Mouse (Mus musculus) urinary bladder, adult 18-20 months (tissue): ENCODE data around the gene Nup155.
"Not testable (repeated sequence)": the region's sequence is repeated elsewhere in the genome, so short reads cannot be mapped to it uniquely, and the experiment has no call there.

ENCODE experiments used
- DNase-seq, 2 experiments: peaks; one replicate each; pipeline ENCODE4 v3.0.0; 2022; ENCODE audit warnings: low spot score in 2 of 2, mixed read lengths in 2 of 2

Gene Nup155

DNA sequence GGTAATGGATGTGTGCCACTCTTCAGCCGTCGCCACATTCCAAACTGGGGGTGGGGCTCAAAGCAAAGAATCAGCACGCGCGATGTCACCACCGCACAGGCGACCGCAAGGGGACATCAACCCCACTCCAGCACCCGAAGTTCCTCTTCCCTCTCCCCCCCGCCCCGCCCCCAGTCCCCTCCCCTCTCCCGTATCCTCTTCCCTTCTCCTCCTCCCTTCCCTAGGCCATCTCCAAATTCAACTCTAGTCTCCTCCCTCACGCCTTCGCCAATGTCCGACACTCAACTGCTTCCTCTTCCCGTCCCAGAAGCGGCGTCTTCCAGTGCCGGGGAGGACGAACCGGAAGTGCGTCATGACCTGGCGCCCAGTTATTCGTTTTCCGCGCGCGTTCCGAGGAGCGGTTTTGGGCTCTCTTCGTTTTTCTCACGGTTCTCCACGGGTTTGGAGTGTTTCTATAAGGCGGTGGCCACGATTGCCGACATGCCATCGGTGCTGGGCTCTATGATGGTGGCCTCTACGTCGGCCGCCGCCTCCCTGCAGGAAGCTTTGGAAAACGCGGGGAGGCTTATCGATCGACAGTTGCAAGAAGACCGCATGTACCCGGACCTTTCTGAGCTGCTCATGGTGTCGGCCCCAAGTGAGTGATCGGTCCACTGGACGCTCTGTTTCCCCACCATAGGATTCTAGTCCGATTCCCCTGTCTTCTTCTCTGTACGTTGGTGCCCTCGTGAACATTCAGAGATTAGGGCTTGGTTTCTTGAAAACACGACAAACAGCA, at the start of gene Nup155:
Gene Nup155, plus strand, starts transcription at position 308 of the 778 bp plus-strand sequence.
- peak; percentile 83 to 88 for DNase-seq

DNA sequence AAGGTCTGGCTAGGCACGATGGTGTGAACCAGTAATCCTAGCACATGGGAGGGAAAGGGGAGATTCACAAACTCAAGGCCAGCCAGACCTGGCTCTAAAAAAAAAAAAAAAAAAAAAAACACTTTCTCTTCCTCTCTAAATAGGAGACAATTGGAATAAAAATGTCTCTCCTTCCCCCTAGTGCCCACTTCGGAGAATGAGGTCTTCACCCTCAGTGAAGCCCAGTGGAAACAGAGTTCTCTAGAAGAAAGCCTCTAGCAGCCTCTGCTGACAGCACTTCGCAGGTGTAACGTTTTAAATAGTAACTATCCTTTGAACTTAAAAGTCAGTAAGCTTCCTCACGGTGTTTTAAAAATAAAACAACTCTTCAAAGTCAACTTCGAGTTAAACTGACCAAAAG, 43.9 kb upstream of the Nup155 start:
- no peak for DNase-seq

DNA sequence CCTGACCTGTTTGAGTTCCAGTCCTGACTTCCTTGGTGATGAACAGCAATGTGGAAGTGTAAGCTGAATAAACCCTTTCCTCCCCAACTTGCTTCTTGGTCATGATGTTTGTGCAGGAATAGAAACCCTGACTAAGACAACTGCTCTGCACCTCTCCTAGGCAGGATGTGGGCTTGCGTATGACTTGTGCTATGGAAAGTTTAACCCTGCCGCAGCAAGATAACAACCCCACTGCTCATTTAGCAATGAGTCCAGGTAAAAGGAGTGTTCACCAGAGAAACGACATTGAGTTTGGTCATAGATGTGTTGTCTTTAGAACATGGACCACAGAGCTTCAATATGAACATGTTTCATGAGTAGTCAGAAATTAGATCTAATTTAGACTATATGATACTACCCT, 35.9 kb upstream of the Nup155 start:
- DNase-seq, result not testable (repeated sequence)

DNA sequence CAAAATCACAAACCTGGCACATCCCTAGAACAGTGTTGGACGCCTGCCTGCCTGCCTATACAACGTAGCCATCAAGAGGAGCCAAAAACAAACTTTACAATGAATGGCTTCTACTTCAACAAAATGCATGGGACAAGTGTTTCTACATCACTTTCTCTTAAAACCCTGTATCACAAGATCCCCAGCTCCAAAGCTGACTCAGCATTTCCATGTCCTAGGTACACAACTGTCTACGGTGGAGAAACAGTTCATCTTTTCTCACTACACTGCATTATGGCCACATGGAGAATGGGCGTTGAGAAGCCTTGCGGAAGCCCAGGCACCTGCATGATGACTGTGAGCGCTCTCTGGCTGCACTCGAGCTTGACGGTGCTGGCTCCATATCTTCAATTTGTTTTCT, 26.9 kb upstream of the Nup155 start:
- no peak for DNase-seq

DNA sequence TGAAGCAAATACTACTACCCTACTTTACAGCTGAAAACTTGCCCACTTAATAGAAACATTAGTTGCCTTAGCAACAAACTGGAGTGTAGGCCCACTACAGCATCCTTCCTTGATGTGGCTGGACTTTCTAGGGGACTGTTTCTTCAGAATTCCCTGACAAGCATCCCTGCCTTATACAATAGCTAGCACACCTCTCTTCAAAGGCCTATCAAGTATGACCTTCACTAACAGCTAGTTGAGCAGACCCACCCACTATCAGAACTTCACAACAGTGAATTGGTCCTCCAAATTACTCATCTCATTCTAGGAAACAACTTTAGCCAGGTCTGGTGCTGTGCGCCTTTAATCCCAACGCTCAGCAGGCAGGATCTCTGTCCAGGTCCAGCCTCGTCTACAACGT, 21.8 kb upstream of the Nup155 start:
- no peak for DNase-seq

DNA sequence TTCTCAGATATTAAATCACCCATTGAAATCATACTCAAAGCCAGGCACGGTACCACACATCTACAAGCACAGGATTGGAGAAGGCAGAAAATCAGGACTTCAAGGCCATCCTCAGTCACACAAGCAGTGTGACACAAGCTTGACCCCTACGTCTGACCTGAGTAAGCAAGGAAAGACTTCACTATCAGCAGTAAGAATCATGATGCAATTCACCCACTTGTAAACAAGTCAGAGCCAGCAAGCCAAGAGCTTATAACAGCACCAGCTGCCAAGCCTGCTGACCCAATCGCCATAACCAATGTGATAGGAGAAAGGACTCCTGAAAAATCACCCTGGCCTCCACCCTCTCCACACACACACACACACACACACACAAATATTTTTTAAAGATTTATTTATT, 20.4 kb upstream of the Nup155 start:
- DNase-seq, result no peak

DNA sequence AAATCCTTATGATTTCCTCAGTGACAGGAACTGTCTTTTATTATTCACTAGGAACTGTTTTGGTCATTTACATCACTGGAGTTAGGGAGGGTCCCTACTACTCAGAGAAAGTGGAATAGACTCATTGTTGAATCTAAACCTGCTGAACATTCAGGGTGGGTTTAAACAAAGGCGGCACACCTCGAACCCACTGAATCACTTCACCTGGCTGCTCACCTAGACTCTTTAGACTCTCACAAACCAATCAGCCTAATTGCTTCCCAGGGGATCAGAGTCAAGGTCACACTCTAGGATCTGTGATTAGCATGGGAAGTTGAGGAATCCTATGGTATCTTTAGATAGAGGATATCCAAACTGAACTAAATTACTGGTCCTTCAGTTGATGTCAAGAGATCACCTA, 18.4 kb upstream of the Nup155 start:
- no peak for DNase-seq

DNA sequence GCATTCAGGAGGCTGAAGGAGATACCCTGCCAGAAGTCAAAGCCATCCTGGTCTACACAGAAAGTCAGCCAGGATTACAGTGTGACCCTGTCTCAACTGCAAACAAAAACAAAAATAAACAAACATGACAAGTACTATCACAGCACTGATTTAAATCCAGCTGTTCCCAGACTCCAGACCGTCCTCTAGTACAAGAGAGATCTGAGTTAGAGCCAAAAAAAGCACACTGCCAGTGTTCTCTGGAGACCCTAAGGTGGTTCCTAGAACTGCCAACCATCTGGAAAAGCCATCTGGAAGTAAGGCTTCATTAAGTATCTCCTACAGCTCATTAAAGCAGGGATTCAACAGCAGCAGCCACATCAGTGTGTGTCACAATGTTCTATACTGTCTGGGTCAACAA, 16.4 kb upstream of the Nup155 start:
- not testable (repeated sequence) for DNase-seq

DNA sequence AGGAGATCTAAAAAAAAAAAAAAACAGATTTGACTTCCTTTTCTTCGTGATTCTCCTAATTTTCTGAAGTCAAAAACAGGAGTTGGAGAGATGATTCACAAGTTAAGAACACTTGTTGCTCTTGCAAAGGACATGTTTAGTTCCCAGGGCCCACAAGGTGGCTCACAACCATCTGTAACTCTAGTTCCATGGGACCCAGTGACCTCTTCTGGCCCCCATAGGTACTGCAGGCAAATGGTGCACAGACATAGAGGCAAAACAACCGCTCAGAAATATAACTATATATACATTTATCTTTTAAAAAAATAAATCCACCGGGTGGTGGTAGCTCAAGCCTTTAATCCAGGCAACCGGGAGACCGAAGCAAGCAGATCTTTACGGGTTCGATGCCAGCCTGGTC, 11.2 kb upstream of the Nup155 start:
- DNase-seq, result peak in 1 of 2 experiments; percentile 12

DNA sequence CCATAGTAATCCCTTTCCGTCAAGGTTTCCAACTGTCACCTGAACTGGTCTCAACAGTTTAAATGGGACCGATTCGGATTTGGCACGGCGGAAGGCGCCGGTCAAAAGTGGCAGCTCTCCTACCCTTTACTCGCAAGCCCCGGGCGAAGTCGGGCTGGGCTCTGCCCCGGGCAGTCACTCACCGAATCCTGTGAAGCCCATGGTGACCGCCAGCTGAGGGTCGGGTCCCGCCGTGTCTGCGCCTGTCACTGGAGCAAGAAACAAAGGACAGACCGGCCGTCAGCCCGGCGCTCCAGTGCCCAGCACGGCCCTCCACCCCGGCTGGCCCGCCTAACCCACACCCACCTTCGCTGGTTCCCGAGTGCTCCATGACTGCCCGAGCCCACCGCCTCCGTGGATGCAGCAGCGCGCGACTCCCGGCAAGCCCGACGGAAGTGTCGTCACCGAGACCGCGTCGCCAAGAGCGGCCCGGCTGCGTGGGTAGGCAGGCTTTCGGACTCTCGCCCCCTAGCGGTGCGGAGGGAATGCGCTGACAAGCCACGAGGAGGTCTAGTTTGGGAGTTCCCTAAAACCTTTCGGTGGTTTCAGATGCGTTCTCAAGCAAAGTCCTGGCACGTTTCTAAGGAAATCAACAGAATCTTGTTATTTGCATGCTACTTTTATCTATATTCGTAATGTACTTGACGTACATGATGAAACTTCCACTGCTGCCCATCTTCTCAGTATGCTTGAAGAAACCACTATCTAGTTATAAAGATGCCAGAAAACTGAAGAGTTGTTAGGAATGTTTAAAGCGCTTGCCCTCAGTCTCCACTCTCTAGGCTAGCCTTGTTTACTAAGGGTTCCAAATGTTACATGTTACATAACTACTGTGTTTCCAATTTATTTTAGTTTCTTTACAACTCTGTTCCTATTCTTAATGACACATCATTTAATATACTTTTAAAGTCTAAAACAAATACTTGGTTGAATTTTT, 10.0 kb upstream of the Nup155 start, which contains the start of gene Wdr70:
Gene Wdr70, minus strand, starts transcription at position 436 of the 976 bp plus-strand sequence.
- peak; percentile 93 to 99 for DNase-seq

DNA sequence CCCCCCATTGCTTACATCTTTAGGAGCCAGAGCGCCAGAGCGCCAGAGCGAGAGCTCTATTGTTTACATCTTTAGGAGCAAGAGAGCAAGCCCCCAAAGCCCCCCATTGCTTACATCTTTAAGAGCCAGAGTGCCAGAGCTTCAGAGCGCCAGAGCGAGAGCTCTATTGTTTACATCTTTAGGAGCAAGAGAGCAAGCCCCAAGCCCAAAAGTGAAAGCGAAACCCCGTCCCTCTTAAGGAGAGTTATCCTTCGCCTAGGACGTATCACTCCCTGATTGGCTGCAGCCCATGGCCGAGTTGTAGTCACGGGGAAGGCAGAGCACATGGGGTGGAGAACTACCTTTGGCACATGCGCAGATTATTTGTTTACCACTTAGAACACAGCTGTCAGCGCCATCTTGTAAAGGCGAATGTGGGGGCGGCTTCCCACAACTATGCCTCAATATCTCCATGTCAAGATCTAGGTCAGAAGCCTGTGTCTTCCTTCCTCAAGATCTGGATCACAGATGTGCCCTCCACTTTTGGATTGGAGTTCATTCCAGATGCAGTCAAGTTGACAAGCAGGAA, 7.0 kb upstream of the Nup155 start:
- not testable (repeated sequence) for DNase-seq

DNA sequence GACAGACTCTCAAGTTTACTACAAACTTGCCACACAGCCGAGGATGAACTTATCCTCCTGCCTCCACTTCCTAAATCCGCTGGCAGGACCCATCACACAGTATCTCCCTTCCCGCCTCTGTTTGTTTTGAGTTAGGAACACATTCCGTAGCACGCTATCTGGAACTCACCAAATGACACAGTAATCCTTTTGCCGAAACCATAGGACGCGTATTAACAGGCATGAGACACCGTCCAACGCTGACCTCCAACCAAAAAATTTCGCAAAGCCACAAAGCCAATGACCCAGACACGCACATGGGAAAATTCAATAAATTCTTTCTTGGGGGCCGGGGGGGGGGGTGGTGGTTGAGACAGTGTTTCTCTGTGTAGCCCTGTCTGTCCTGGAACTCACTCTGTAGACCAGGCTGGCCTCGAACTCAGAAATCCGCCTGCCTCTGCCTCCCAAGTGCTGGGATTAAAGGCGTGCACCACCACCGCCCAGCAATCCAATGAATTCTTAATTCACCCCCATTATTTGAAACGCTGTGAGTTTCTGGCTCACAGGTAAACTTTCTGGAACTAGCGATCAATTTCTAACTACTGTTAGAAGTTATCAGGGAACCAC, 610 bp upstream of the Nup155 start:
- no peak for DNase-seq

DNA sequence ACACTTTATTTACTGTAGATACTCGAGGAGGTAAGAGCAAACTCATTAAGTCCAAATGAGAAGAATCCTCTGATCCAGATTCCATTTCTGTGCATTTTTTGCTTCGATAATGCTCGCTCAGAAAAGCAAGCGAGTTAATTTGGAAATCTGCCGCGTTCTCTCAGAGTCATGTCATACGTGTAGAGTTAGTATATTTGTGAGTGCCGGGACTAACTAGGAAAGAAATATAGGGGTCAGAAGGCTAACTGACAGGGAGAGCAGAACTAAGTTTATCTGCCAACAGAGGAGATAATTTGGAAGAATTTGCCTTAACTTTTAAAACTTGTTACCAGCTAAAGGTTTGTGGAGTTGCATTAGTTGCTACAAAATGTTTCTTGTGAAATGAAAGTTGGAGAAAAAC, 709 bp downstream of the Nup155 start:
- no peak for DNase-seq

DNA sequence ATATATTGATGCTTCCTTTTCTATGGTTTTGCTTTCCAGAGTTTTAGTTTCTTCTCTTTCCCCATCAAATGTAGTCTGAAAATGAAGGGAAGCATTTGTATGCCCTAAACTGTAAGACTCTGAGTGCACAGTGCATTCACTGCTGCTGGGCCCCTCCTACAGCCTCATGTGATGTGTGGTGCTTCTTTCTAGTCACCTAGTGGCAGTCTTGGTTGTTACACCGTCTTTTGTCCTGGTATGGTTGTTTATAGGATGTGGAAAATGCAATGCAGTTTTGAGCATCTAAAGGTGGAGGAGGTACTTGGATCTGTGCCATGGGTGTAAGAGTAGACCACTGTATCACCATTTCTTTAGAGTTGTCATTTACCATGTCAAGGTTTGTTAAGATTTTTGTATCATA, 20.2 kb downstream of the Nup155 start:
- DNase-seq, result no peak

DNA sequence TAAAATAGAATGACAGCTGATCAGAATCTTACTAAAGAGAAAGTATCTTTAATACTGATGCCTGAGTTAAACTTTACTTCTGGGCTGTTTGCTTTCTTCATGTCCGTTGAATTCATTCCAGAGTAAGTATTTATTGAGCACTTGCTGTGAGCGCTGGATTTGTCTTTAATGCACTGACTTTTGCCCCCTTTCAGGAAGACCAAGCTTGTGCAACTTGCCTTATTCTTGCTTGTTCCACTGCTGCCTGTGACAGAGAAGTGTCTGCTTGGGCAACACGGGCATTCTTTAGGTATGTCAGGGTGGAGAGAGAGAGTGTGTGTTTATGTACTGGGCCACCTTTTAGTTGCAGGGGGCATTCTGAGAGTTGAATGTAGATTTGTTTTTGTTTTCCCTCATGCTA, 22.2 kb downstream of the Nup155 start:
- DNase-seq, result no peak

DNA sequence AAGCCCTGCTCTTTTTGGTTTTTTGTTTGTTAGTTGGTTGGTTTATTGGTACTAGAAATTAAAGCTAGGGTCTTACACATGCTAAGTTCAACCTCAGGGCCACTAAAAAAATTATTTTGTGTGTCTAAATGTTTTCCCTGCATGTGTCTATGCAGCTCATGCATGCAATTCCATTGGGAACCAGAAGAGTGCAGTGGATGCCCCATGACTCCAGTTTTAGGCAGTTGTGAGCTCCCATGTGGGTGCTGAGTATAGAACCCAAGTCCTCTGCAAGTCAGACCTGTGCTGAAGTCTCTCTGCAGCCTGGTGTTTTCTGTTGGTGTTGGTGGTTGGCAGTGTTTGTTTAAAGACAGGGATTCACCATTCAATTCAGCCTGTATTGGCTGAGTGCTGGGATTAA, 22.7 kb downstream of the Nup155 start:
- no peak for DNase-seq

DNA sequence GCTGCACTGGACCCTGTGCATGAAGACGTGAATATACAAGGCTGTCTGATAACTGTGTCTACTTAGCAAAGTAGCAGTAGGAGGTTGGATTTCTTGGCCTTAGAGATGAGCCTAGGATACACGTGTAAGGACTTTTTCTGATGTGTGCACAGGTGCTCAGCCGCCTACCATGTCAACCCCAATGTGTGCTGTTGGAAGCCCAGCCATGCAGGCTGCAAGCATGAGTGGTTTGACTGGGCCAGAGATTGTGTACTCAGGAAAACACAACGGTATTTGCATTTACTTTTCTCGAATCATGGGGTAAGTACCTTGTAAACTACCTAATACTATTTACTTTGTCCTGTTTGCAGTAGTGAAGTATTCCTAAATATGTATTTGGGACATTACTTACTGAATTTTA, 26.5 kb downstream of the Nup155 start:
- no peak for DNase-seq

DNA sequence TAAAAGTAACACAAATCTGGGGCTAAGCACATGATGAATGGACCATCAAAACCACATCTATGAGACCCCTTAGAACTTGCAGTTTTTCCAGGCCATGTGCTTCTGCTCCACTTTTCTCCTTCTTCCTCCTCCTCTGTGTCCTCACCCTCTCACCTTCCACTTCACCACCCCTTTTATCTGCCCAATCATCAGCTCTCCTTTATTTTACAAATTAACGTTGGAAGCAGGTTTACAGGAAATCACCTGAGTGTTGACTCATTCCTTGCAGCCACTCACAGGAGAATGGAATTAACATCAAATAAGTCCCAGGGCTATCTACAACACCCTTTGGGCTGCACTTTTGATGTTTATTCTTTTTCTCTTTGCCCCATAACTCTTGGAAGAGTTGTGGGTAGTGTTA, 52.8 kb downstream of the Nup155 start:
- DNase-seq, result no peak

DNA sequence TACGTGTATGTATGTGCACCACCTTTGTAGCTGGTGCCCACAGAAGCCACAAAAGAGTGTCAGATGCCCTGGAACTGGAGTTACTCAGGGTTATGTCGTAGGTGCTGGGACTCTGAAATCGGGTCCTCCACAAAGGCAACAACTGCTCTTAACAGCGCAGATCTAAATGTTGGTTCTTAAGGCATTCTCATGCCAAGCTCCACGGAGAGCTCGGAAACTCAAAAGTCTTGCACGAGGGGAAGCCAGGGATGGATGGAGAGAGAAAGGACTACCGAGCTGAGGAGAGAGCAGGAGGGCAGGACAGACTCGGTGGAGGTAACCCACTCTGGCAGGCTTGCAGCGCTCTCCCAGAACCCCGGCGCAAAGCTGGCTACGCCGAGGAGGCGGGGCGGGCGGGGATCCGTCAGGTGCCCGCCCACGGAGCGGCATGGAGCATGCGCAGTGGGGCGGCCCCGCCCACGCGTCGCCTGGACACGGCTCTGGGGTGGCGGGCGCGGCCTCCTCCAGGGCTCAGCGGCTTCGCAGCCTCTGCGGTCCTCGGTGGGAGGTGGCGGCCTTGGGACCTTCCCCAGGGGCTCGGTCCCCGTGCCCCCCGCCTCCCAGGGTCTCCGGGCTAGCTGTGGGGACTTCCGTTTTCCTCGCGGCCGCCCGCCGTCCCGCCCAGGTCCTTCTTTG, 59.7 kb downstream of the Nup155 start, which contains the start of gene Cplane1:
Gene Cplane1, plus strand, starts transcription at position 516 of the 675 bp plus-strand sequence.
- peak; percentile 89 to 91 for DNase-seq

DNA sequence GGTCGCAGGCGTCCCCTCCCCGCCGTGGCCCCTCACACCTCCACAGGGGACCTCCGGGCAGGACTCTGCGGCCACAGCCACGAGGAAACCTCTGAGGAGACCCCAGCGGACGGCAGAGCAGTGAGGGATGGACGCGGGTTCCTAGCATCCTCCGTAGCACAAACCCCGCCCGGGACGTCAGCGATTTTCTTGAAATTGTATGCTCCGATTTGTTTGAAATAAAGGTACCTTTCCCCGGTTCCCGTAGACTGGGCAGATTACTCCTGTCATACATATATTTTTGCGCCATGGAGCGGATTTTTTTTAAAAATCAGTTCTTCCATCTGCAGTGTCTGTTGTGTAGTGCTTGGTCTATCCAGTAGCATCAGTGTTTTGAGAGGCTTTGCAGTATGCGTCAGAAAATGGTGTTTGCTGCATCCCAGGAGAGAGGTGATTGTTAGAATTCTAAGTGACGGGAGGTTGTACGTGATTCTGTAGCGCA, 60.2 kb downstream of the Nup155 start:
- no peak for DNase-seq

DNA sequence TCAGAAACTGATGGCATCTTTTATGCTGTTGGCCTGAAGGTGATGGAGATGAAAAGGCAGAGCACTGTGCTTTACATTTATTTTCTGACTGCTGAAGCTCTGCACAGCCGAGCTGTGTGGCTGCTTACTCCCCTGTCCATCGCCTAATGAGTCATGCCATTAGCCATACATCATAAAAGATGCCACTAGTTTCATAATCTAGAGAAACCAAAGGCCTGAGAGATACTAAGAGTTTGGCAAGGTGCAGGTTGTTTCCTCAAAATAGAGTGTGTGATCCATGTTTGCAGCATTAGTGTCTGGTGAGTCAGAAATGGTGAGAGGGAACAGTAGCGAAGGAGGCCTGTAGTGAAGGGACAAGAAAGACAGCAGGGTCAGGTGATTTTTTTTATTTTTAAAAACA, 80.5 kb downstream of the Nup155 start:
- DNase-seq, result no peak
